Mouse (Mus musculus) left cerebral cortex, adult 6 months (tissue): ENCODE measurements around the gene Olfr1155. TPM values are rescaled to one million over a fixed set of nuclear protein-coding genes. Genes with fewer than 3 reads are reported as not detected.

ENCODE experiments used
- long read RNA-seq, 2 experiments: library from polyadenylated mRNA; unstranded; transcript quantifications; one replicate each; pipeline ENCODE4 v2.0.0; 2019 to 2020
- polyA plus RNA-seq: library from polyadenylated mRNA; unstranded; fragments of <200 nt; fragmentation: Nextera tagmentation; gene quantifications from 2 replicates; pipeline ENCODE4 v1.2.3, GENCODE M21; 2021

Gene Olfr1155
- not detected in 2 replicates for polyA plus RNA-seq
- long read RNA-seq, experiment 1: 0 reads
- long read RNA-seq, experiment 2: 0 reads

GRCm38 (mm10) chr2:87945037-87945436, at the start of gene Olfr1155:
Gene Olfr1155 (minus strand): TSS chr2:87945137.

GRCm38 (mm10) chr2:87989813-87990212, 44.9 kb upstream of the Olfr1155 start, which contains the start of gene Olfr1158:
Gene Olfr1158 (plus strand): TSS chr2:87990113.

GRCm38 (mm10) chr2:87974563-87974962, 29.6 kb upstream of the Olfr1155 start, which contains the start of gene Olfr74:
Gene Olfr74 (minus strand): TSS chr2:87974663.

DNA sequence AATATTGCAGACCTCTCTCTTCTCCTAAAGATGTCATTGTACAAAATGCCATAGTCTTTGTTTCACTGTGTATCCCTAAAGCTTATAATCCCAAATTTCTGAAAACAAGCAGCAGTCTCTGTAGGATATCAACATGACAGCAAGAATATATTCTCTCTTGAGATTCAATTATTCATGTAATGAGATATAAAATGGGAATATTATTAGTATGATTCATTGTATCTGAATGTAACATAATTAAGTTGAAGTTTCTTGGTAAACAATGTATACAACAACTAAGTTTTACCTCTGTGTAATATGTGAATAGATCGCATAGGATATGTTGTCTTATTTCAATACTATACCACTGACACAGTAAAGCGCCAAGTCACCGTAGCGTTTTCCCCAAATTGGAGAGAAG, 23.3 kb upstream of the Olfr1155 start, which contains the start of gene Olfr1157:
Gene Olfr1157, minus strand, starts transcription at position 101 of the 400 bp plus-strand sequence.

DNA sequence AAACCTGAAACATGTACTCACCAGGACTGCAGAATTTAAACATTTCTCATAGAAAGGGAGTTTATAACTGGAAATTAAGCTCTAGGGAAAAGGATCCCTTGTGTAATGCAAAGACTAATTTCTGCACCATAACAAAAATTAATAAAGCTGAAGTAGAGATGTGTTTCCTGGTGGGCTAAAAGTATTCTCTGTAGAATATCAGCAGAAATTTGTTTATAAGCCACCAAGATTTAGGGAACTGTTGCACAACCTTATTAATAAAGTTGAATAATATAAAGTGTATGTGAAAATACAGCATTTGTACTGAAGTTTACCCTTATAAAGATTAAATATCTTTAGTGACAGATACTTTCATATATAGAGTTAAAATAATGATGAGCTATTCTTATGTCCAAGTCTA, 8.1 kb upstream of the Olfr1155 start, which contains the start of gene Olfr1156:
Gene Olfr1156, minus strand, starts transcription at position 101 of the 400 bp plus-strand sequence.

GRCm38 (mm10) chr2:87905066-87905465, 39.9 kb downstream of the Olfr1155 start, which contains the start of gene Olfr1154:
Gene Olfr1154 (minus strand): TSS chr2:87905166.

DNA sequence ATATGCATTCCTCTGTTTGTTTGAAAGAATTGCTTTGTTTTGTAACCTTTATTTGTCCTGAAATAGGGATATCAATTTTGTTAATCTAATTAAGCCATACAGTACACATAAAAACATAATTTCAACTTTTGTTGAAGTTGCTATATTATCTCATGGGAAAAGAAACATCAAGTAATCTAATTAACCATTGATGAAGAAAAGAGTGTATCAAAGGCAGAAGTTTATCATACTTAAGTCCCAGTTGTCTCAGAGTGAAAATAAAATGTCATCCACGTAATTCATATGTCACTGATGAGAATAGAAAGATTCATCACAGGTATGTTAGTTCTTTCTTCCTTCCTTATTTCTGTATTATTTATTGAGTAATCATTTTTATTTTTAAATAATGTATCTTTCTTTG, 50.3 kb downstream of the Olfr1155 start, which contains the start of gene Olfr1153:
Gene Olfr1153, plus strand, starts transcription at position 301 of the 400 bp plus-strand sequence.

Other genes with a start within 250 kb of the Olfr1155 start
- gene Olfr1137, start 232.0 kb downstream of the Olfr1155 start, polyA plus RNA-seq: not detected in 2 replicates
- gene Olfr1138, start 205.2 kb downstream of the Olfr1155 start, polyA plus RNA-seq: not detected in 2 replicates
- gene Olfr1140, start 201.4 kb downstream of the Olfr1155 start, polyA plus RNA-seq: not detected in 2 replicates
- gene Olfr1141, start 191.1 kb downstream of the Olfr1155 start, polyA plus RNA-seq: not detected in 2 replicates
- gene Olfr152, start 165.7 kb downstream of the Olfr1155 start, polyA plus RNA-seq: not detected in 2 replicates
- not detected in 2 replicates for gene Olfr1143, start 144.5 kb downstream of the Olfr1155 start, polyA plus RNA-seq
- gene Olfr1145, start 135.3 kb downstream of the Olfr1155 start, polyA plus RNA-seq: not detected in 2 replicates
- not detected in 2 replicates for gene Olfr1148, start 114.6 kb downstream of the Olfr1155 start, polyA plus RNA-seq
- not detected in 2 replicates for gene Olfr1150-ps1, start 101.1 kb downstream of the Olfr1155 start, polyA plus RNA-seq
- not detected in 2 replicates for gene Olfr1151, start 89.3 kb downstream of the Olfr1155 start, polyA plus RNA-seq
- not detected in 2 replicates for gene Olfr1152, start 78.6 kb downstream of the Olfr1155 start, polyA plus RNA-seq
- not detected in 2 replicates for gene Olfr1153, start 50.2 kb downstream of the Olfr1155 start, polyA plus RNA-seq
- not detected in 2 replicates for gene Olfr1154, start 40.0 kb downstream of the Olfr1155 start, polyA plus RNA-seq
- not detected in 2 replicates for gene Olfr1156, start 8.0 kb upstream of the Olfr1155 start, polyA plus RNA-seq
- not detected in 2 replicates for gene Olfr1157, start 23.2 kb upstream of the Olfr1155 start, polyA plus RNA-seq
- not detected in 2 replicates for gene Olfr74, start 29.5 kb upstream of the Olfr1155 start, polyA plus RNA-seq
- not detected in 2 replicates for gene Olfr1158, start 45.0 kb upstream of the Olfr1155 start, polyA plus RNA-seq
- gene Olfr1160, start 63.1 kb upstream of the Olfr1155 start, polyA plus RNA-seq: not detected in 2 replicates
- not detected in 2 replicates for gene Olfr1161, start 77.6 kb upstream of the Olfr1155 start, polyA plus RNA-seq
- not detected in 2 replicates for gene Olfr73, start 92.6 kb upstream of the Olfr1155 start, polyA plus RNA-seq
- not detected in 2 replicates for gene Olfr1162, start 106.0 kb upstream of the Olfr1155 start, polyA plus RNA-seq
- not detected in 2 replicates for gene Olfr1163, start 126.7 kb upstream of the Olfr1155 start, polyA plus RNA-seq
- not detected in 2 replicates for gene Olfr1164, start 148.8 kb upstream of the Olfr1155 start, polyA plus RNA-seq
- not detected in 2 replicates for gene Olfr1166, start 183.1 kb upstream of the Olfr1155 start, polyA plus RNA-seq
- gene Olfr1167, start 210.1 kb upstream of the Olfr1155 start, polyA plus RNA-seq: not detected in 2 replicates
- not detected in 2 replicates for gene Olfr1168, start 236.7 kb upstream of the Olfr1155 start, polyA plus RNA-seq